Mouse (Mus musculus) kidney, adult 18-20 months (tissue): ENCODE measurements around the gene Spata13.

Source experiments
- DNase-seq: peaks from one replicate; pipeline ENCODE4 v3.0.0; 2021

The Spata13 gene

DNA sequence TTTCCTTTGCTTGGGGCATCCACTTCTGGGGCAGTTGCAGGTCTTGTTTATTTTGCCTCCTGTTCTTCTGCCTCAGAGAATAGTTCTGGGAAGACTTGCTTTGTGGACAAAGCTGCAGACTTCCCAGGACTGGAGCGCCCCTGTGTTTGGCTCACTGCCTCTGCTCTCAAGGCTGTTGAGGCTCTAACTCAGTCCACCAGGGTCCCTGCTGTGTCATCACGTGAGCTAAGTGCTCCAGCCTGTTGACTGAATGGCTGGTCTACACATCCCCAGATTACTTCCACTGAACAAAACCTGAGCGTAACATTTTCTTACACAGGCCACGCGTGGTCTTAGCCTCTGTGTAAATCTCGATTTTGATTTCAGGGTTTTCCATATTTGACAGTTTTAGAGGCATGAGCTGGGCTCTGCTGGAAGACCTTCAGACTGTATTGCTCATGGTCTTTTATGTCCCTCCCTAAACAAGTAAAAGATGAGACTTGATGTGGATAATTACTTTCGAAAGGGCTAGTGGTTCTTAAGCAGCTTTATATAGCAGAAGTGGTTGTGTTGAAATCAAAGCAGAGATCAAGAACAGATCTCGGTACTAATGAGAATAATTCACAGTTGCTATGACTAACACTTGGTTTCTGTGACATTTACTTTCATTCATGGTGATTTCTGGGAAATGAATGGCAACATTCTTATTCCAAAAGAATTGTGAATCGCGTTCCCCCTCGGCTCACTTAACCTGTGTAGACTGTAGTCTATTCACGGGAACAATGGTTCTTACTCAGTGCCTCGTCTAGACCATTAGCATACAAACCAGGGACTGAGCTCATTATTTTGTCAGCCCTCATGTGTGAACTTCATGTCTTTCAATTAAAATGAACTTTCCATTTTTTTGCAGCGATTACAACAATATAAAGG is 119.3 kb downstream of the Spata13 start:
- DNase-seq = no peak

DNA sequence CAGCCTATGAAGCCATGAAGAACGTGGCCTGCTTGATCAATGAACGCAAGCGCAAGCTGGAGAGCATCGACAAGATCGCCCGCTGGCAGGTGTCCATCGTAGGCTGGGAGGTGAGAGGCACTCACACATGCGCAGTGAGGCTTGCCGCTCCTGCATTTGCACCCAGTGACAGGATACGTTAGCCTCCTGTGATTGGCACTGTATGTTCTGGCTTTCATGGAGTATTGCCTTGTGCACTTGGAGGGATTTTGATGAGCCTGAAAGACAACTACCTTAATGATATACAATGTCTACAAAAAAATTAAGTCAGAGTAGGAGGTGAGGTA is 120.0 kb downstream of the Spata13 start:
- DNase-seq = no peak

DNA sequence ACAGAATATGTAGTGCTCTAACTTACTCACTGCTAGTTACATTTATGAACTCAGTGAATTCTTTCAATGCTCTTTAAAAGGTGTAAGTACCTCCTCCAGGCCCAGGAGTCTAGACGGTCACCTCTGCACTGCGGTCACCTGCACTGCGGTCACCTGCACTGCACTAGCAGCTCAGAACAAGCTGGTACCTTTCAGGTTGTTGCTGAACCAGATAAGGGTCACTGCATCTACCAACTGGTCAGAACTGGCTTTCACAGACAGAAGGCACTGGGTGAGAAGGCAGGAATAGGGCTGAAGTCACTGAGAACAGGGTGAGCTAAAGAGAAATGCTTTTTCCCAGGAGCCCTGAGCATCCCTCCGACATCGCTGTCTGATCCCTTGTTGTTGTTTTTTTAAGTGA is 120.9 kb downstream of the Spata13 start:
- DNase-seq = no peak

DNA sequence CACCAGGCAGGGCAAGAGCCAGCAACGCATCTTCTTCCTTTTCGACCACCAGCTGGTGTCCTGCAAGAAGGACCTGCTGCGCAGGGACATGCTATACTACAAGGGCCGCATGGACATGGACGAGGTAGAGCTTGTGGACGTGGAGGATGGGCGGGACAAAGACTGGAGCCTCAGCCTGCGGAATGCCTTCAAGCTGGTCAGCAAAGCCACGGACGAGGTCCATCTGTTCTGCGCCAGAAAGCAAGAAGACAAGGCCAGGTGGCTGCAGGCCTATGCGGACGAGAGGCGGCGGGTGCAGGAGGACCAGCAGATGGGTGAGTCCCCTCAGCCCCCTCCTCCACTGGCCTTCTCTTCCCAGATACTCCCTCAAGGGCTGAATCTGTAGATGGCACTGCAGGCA is 122.5 kb downstream of the Spata13 start:
- DNase-seq = no peak

DNA sequence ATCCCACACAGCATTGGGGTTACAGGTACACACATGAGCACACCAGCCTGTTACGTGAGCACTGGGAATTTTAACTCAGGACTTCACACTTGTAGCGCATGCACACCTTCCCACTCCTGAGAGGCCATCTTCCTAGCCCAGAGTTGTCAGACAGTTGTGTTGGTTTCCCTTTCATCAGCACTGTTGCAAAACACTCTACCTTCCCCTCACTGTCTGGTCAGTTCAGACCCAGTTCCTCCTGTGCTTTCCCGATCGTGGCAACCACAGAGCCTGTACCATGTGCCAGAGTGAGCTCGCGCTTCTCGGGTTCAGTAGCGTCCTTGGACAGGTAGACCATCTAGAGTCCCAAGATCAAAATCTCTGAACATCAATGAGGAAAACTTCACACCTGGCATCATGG is 123.5 kb downstream of the Spata13 start:
- no peak for DNase-seq

DNA sequence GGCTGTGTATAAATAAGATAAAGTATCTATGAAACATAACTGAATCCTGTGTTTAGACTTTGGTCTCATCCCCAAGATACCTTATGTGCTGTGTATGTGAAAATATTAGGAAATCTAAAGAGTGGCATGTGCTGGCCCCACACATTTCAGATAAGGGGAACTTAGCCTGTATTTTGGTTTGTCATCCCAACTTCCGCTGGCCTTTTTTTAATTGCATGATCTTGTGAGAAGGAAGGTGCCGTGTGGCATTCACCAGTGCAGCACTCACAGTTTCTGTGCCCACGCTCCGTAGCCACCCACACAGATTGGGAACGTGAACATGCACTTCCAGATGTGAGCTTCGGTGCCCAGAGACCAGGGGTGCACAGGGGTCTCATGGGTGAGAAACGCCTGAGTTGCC is 123.9 kb downstream of the Spata13 start:
- DNase-seq = no peak

DNA sequence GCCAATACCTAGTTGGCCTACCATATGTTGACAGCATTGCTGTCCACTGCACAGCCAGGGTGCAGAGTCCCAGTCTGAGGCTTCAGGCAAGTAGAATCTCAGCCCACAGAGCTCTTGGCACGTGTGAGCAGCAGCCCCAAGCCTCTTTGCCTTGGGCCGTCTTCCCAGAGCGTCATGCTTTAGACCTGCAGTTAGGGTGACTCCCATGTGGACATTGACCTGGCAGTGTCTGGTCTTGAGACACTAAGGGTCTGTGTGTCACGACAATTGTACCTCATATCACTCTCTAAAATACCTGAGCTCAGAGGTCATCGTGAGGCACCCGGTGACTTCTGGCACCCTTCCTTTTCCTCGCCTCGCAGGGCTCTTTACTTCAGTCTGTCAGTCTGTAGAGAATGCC is 125.3 kb downstream of the Spata13 start:
- no peak for DNase-seq

DNA sequence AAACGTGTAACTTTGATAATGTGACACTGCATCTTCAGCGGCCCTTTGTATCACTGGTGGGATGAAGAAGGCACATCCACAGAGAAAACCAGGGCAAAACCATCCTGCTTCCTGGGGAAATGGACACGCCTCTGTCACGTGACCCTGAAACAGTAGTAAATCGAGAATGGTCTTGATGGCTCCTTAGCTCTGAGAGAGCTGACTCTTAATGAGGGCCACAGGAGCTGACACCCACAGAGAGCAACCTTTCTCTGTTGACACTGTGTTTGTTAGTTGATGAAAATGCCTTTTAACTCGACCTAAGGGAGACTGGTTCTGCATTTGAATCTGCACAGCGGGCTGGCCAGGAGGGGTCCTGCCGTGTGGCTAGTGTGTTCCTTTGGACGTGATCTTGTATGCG is 128.0 kb downstream of the Spata13 start:
- no peak for DNase-seq

DNA sequence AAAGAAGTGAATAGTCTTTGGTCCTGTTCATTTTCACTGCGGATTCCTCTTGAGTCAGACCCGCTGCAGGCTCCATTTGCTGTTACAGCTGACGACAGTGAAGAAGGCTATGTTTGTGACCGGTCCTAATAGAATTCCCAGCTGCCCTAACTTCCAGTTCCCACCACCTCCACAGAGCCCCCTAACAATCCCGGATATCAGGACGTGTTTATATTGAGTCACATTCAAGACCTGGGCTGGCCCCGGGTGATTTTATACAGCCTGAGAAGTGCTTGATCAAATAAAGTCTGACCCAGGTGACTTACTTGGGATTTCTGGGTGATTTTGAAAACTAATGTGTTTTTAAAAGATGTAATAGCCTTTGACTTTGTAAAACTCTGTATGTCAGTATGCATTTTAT is 129.0 kb downstream of the Spata13 start:
- DNase-seq = no peak

DNA sequence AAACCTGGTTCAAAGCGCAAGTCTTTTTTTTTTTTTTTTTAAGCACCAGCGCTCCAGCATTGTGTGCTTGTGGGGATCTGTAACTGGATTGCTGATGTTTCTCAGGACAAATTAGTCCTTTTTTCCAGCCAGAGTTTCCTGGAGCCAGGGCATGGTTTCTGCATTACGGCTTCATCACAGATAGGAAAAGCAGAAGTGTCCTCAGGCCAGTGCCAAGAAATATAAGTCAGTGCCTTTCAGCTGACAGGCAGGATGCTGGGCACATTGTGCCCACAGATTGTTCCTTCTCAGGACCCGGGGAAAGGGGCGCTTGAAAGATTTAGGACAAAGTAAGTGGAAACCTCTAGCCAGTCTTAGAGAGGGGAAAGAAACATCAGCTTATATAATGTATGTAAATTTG is 129.9 kb downstream of the Spata13 start:
- DNase-seq = no peak

DNA sequence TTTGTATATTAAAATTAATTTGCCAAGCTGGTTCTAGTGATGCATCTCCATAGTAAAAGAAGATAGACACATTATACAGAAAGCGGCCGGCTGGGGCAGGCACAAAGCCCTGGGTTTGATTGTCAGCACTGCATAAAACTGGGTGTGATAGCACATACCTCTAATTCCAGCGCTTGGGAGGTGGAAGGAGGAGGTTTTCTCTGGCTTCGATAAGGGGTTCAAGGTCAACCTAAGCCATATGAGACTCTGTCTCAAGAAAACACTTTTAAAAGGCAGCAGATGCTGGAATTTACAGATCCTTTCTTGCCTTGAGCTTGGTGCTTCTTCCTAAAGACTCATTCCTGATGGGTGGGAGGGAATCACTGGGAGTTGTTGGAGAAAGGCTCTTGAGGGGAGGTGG is 130.7 kb downstream of the Spata13 start:
- no peak for DNase-seq

DNA sequence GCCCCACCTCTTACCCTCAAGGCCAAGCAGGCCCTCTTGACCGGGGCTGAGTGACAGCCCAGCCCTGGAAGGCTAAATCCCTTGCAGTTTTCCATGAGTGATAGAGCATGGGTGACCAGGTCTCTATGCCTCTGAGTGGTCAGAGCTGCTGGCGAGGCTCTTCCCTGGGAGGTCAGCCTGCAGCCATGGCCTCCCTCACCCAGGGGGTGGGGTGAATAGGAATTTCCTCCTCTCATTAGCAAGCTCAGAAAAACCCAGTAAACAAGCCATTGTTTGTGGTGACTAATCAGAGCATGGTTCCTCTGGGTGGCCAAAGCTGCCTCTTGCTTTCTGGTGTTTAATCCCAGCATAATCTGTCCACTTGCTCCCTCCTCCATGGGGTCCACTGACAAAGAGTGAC is 131.2 kb downstream of the Spata13 start:
- no peak for DNase-seq

DNA sequence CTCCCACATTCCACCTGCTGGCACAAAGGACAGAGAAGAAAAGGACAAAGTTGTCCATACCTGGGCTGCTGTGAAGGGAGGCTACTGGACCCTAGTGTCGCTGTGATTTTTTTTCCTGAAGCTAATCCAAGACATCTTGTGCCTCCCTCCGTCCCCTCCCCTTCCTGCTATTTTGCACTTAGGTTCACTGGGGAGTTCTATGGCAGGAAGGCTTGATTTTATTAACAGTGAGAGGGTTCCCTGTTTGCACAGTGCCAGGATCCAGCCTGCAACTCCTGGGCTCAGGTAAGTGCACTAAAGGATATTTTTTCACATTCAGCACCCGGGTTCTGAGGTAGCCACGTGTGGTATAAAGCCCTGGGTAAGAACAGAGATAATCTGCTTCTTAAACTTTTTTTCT is 134.1 kb downstream of the Spata13 start, which contains the start of gene C1qtnf9:
Gene C1qtnf9, plus strand, starts transcription at position 251 of the 400 bp plus-strand sequence.
- DNase-seq = no peak

DNA sequence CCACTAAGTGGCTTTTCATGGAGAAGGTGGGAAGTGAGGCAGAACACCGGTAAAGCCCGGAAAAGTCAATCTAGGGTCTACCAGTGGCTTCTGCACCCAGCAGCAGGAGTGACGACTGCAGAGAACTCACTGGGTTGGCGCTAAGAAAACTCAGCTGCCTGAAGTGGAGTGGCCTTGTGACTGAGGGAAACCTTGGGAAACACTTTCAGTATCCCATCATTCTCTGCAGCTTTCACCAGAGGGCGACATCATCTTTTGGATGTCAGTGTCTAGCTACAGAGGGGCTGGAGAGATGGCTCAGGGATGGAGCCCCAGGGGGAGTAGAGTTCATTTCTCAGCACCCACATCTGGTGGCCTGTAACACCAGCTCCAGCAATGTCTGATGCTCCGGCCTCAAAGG is 135.5 kb downstream of the Spata13 start:
- no peak for DNase-seq

DNA sequence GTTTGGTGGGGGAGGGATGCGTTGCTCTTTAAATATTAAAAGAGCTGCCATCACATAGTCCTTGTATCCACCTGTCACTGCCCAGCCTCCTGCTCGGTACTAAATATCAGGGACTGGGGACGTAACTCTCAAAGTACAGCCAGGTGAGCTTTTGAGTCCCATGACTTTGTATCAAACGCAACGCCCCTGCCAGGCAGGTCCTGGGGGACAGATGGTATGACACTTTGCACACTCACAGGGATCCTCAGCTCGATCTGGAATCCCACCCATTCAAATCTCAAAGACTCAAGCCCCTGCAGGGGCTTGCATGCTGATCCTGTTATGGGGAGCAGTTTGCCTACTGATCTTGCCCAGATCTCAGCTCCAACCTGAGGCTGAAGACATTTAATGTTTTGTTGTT is 136.8 kb downstream of the Spata13 start:
- DNase-seq = no peak

DNA sequence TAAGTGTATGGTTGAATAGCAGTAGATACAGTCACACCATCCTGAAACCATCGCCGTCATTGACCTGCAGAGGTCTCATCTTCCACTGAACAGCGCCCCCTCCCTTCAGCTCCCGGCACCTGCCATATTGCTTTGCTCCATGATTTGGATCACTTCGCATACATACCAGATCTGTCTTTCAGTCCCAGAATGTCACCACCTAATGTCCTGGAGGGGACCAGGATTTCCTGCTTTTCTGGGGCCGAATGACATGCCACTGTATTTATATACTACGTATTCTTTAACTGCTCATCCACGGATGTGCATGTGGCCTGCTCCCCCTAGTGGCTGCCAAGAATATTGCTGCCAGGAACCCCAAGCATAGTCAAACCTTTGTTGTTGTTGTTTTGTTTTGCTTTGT is 137.3 kb downstream of the Spata13 start:
- peak; percentile 78 for DNase-seq

DNA sequence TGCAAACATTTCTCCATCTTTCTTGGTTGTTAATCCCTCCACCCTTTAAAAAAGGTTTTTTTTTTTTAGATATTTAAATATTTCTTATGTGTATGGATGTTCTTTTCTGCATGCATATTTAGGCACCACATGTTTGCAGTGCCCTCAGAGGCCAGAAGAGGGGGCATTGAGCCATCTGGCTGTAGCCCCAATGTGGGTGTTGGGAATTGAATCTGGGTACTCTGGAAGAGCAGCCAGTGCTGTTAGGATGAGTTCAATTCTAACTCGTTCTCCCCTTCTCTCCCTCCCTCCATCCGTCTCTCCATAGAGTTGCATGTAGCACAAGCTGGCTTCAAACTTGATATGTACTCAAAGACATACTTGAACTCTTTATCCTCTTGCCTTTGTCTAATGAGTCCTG is 139.7 kb downstream of the Spata13 start:
- no peak for DNase-seq

DNA sequence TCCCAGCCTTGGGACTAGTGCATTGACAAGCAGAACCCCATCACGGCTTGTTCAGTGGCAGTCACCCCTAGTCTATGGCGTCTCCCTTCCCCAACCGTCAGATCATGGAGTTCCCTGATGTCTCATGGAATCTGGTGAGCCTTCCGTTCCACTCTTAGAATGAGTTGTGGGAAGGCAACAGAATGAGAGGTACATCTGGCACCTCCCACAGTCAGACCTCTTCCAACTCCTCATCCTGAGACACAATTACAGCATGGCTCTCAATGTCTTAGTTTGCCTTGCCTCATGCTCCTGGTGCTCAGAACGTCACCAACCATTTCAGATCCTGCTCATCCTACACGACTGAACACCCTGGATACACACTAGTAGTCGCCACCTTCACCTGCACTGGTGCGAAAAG is 142.7 kb downstream of the Spata13 start:
- DNase-seq = no peak

DNA sequence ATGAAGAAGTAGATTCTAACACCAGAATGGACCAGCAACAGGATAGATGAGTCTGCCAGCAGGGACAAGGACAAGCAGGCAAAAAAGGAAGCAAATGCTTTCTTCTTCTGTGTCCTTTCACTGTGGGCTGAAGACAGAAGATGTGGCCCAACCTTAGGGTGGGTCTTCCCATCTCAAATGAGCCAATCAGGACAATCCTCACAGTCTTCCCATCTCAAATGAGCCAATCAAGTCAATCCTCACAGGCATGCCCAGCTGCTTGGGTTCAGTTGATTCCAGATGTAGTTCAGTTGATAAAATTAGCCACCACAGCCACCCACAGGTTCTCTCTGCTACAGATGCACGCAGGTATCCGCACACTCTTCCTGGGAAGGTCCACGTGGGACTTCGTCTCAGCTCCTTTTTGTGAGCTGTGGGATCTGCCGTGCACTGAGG is 143.7 kb downstream of the Spata13 start:
- DNase-seq = no peak

DNA sequence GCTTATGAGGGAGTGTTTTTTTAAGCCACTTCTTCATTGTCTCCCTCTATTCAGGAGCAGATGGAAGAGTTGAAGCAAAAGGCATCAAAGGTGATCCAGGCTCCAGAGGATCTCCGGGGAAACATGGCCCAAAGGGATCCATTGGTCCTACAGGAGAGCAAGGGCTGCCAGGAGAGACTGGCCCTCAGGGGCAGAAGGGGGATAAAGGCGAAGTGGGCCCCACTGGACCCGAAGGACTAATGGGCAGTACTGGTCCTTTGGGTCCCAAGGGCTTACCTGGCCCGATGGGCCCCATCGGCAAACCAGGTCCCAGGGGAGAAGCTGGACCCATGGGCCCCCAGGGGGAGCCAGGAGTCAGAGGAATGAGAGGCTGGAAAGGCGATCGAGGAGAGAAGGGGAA is 145.4 kb downstream of the Spata13 start:
- DNase-seq = no peak

DNA sequence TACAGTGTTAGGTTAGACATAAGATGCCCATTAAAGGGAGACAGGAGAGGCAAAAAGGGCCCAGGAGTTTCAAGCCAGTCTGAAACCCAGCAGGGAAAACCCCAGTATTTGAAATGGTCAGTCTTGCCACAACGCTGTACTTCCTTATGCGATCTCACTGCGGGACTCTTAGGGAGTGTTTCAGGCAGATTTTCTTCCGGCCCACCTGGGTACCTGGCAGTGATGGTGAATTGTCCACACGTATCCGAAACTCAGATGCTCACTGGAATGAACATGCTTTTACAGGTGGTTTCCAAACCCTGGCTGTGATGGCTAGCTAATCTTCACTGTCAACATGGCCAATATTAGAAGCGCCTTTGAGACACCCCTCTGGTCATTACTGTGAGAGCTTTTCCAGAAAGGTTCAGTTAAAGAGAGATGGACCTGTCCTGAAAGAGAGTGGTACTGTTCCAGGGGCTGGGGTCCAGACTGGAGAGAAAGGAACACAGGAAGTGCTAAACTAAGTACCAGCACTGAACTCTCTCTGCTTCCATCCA is 148.4 kb downstream of the Spata13 start:
- no peak for DNase-seq

DNA sequence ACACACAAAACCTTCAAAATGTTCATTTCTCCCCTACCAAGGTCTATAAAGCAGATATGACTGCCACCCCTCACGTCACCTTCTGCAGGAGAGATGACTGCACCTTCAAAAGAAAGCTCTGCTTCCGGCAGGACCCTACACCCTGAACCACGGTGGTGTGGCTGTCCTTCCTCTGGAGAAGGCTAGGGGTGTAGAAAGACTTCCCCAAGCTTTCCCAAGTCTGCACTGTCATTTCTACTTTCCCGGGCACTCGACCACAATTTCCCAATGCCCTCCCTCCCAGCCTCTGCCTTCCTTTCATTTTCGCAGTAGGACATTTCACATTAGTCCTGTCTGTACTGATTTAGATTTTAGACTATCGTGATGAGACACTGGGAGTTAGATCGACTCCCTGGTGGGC is 149.4 kb downstream of the Spata13 start:
- DNase-seq = no peak

DNA sequence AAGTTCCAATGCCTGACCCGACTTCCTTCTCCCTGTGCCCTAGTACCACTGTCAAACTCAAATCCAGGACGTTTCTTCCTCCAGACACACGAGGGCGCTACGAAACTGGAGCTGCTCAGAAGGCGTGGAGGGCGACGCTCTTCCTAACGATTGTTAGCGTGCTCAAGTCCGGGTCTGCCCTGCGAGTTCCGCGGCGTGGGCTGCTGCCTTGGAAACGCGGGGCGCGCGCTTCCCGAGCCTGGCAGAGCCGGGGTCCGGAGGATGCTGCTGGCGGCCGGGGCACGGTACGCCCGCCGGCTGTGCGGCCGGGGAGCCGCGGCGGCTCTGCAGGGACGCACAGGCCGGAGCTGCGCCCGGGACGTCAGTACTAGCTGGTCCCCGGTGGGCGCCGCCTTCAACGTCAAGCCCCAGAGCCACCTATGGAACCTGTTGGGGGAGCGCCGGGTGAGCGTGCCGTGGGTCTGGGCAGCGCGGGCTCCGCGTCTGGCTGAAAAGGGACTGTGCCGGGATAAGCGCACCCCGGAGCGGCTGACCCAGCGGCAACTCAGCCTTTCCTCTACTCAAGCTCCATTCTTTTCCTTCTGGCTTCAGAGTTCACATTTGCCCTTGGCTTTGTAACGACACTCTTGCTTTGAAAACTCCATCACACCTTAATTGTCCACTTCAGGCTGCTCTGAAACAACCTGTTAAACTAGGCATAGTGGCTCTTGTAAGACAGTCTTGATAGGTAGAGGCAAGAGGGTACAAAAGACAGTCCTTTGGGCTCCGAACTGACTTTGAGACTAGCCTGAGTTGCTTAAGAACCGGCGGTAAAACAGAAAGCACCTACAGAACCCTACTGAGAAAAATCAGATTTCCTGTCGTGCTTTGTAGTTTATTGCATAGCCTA is 150.9 kb downstream of the Spata13 start, which contains the start of gene Mipep:
Gene Mipep, plus strand, starts transcription at position 147 of the 889 bp plus-strand sequence.
- DNase-seq = peak; percentile 87

DNA sequence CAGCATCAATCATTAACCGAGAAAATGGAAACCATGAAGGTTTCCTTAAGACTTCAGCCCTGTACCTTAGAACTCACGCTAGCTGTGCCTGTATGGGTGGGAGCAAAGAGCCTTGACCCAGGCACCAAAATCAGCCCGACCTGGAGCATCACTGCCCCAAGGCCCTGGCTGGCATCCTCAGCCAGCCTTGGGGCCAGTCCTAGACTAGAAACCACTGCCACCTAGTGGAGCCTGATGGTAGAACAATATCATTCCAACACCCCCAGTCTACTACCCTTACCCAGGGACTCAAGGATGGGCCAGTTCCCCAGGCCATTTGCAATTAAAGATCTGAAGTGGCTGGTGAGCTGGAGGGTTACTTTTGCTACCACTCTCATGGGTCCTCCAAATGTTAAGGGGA is 156.3 kb downstream of the Spata13 start:
- DNase-seq = peak; percentile 55
